Mouse (Mus musculus): Measurements from ENCODE around the gene Exoc2.

The Exoc2 gene

DNA sequence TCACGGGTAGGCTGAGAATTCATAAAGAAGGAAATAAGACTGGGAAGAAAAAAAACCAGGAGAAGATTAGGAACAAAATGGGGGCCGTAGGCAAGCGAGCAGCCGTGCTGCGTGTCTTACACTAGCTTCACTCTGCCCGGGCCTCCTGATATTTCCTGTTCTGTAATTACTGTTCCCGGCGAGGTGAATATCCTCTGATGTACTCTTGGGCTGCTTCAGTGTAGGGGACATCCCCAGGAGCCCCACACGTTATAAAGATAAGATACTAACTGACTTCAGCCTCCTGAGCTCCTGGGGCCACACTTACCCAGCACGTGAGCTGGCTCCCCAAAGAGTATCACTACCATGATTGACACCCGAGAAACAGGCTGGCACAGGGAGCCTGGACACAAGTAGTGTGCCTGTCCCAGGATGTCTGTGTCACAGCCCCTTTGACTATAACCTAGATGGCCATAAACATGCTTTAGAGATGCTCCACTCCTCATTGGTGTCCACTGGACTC is 196.2 kb downstream of the Exoc2 start:
- no peak for DNase-seq (ENCODE audit: low spot score in 2 of 2)

DNA sequence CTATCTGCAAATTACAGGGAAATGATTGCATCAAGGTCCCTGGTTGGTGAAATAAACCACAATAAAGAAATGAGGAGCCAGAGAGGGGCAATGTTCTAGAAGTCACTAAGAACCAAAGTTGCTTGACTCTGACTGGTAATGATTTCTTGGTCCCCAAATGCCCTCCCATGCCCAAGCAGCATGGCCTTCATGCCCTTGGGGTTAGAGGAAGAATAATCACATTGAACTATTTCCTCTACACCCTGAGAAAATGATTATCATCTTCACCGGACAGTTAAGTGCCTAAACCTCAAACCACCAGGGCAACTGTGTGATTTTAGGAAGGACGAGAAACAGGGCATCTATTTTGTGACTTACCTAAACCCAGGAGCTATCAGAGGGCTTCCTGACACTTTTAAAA is 197.9 kb downstream of the Exoc2 start:
- no peak for DNase-seq (ENCODE audit: low spot score in 2 of 2)

DNA sequence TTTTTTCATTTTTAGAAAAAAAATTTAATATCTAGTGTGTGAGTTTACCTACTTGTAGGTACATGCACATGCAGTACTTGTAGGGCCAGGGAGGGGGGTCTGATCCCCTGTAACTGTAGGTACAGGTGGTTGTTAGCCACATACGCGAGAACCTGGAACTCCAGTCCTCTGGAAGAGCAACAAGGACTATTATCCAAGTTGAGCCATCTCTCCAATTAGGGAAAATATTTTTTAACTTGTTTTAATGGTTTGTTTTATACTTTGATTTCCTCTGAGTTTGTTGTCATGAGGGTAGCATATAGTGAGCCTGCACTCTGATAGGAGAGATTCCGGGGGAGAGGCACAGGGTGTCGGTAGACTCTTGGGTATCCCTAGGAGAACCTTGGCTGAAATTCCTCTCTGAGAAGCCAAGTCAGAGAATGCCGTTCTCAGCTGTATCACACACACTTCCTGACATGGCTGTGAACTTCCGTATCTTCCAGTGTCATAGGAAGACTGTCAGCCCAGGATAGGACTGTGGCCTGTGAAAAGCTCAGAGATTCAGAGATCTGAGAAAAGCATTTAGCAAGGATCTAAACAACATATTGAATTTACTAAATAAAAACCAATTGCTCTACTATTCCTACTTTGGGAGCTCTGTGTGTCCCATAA is 206.3 kb downstream of the Exoc2 start:
- no peak for DNase-seq (ENCODE audit: low spot score in 2 of 2)

DNA sequence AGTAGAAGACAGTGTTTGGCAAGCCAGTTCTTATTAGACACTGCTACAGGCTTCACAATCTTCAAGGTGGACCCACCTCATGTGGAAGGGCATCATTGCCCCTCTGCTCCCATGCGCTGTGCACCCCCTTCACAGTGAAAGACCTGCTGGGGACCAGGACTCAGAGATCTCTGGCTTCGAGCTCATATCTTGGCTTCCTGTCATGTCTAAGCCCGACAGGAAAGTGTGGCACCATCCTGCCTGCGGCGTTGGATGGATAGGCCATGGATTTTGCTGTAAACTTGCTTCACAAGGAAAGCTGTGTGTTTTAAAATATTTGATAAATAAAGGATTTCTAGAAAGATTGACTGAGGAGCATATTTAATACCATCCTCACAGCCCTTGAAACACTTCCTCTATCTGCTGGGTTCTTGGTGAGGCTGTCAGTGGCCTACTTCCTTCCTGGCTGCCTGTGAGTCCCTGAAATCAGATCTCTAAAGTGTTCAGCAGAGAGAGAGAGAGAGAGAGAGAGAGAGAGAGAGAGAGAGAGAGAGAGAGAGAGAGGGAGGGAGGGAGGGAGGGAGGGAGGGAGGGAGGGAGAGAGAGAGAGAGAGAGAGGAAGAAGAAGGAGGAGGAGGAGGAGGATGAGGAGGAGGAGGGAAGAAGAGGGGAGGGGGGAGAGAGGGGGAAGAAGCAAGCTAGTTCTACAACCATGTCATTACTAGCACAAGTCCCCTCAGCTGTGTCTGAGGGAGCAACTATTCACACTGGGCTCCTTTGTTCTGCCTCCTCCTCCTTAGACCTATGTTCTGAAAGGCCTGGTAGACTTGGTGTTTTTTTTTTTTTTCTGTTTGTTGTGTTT is 207.0 kb downstream of the Exoc2 start:
- DNase-seq (ENCODE audit: low spot score in 2 of 2) = no peak

DNA sequence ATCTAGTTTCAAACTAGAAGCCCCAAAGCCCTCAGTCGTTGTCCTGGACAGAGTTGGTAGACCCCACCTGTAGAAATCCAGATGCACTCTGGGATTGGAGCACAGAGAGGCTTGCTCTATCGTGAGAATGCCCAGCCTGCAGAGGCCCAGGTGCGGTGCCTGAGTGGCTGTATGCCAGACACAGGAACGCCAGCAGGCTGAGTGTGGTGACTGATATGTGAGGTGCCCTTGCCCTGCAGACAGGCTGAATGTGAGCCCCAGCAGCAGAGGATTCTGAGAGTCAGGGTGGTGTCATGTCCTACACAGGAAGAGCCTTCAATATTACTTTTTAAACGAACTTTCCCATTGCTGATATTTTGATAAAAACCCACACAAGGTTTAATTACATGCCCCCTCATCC is 208.0 kb downstream of the Exoc2 start:
- DNase-seq (ENCODE audit: low spot score in 2 of 2) = peak in 1 of 2 experiments; percentile 40

DNA sequence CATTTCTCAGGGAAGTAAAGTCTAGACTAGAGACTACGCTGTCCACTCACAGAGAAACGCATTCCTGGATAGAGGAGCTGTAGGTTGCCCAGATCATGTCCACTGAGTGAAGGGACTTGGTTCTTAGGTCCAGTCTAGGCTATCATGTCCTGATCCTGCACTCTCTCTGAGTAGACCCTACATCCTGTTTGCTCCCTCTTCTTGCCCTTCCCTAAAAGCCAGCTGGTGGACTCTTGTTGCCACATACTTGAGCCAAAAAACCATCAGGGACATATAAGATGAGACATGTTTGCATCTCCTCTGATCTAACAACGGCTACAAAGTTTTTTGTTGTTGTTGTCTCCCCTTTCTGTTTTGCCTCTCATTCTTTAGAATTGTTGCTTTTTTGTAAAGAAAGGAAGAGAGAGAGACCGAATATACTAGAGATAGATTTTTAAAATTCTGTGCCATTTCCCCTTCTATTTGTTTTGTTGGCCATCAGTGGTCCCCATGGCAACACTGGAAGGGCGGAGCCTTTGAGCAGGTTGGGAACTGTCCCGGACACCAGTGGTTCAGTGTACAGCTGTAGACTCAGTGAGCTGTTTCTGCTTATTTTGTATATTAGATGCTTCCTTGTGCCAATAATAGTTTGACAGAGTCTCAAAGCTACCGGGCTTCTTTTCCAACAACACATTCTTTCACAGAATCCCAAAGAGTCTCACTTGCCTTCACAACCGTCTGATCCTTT is 209.7 kb downstream of the Exoc2 start:
- DNase-seq (ENCODE audit: low spot score in 2 of 2) = no peak
